Mouse (Mus musculus): ENCODE results near the gene Uqcrc1.

Gene Uqcrc1

GRCm38 (mm10) chr9:108936418-108937364, at the start of gene Uqcrc1:
Gene Uqcrc1 (plus strand): TSS chr9:108936633.
- DNase-seq (ENCODE audit: low spot score): peak; percentile 97

GRCm38 (mm10) chr9:108912308-108912707, 24.1 kb upstream of the Uqcrc1 start:
- no peak for DNase-seq (ENCODE audit: low spot score)

- no peak for DNase-seq (ENCODE audit: low spot score)
Measured at GRCm38 (mm10) chr9:108913161-108913560, 23.3 kb upstream of the Uqcrc1 start.

- DNase-seq (ENCODE audit: low spot score): no peak
Measured at GRCm38 (mm10) chr9:108913621-108914020, 22.8 kb upstream of the Uqcrc1 start.

GRCm38 (mm10) chr9:108914491-108914890, 21.9 kb upstream of the Uqcrc1 start, which contains the start of gene Tmem89:
Gene Tmem89 (plus strand): TSS chr9:108914619.
- DNase-seq (ENCODE audit: low spot score): no peak

- no peak for DNase-seq (ENCODE audit: low spot score)
Measured at GRCm38 (mm10) chr9:108925897-108926296, 10.5 kb upstream of the Uqcrc1 start.

GRCm38 (mm10) chr9:108928424-108928823, 8.0 kb upstream of the Uqcrc1 start:
- no peak for DNase-seq (ENCODE audit: low spot score)

GRCm38 (mm10) chr9:108935991-108936390, 442 bp upstream of the Uqcrc1 start:
- no peak for DNase-seq (ENCODE audit: low spot score)

- DNase-seq (ENCODE audit: low spot score): no peak
Measured at GRCm38 (mm10) chr9:108945111-108945510, 8.7 kb downstream of the Uqcrc1 start.

GRCm38 (mm10) chr9:108945608-108946007, 9.2 kb downstream of the Uqcrc1 start:
- no peak for DNase-seq (ENCODE audit: low spot score)

GRCm38 (mm10) chr9:108949231-108949966, 13.0 kb downstream of the Uqcrc1 start:
- DNase-seq (ENCODE audit: low spot score): peak; percentile 84

- DNase-seq (ENCODE audit: low spot score): no peak
Measured at GRCm38 (mm10) chr9:108949967-108950728, 13.7 kb downstream of the Uqcrc1 start.

GRCm38 (mm10) chr9:108953081-108953636, 16.7 kb downstream of the Uqcrc1 start, which contains the start of gene Col7a1:
Gene Col7a1 (plus strand): TSS chr9:108953586.
- DNase-seq (ENCODE audit: low spot score): no peak

GRCm38 (mm10) chr9:108955241-108955640, 18.8 kb downstream of the Uqcrc1 start:
- no peak for DNase-seq (ENCODE audit: low spot score)

- no peak for DNase-seq (ENCODE audit: low spot score)
Measured at GRCm38 (mm10) chr9:108955846-108956245, 19.4 kb downstream of the Uqcrc1 start.

GRCm38 (mm10) chr9:108963577-108963976, 27.1 kb downstream of the Uqcrc1 start:
- no peak for DNase-seq (ENCODE audit: low spot score)

GRCm38 (mm10) chr9:108964338-108964737, 27.9 kb downstream of the Uqcrc1 start:
- DNase-seq (ENCODE audit: low spot score): no peak

- DNase-seq (ENCODE audit: low spot score): no peak
Measured at GRCm38 (mm10) chr9:108970623-108971022, 34.2 kb downstream of the Uqcrc1 start.

- DNase-seq (ENCODE audit: low spot score): no peak
Measured at GRCm38 (mm10) chr9:108976483-108976882, 40.0 kb downstream of the Uqcrc1 start.

GRCm38 (mm10) chr9:108977966-108978365, 41.5 kb downstream of the Uqcrc1 start:
- no peak for DNase-seq (ENCODE audit: low spot score)

- DNase-seq (ENCODE audit: low spot score): no peak
Measured at GRCm38 (mm10) chr9:108982498-108982897, 46.1 kb downstream of the Uqcrc1 start.

GRCm38 (mm10) chr9:108983209-108983608, 46.8 kb downstream of the Uqcrc1 start:
- DNase-seq (ENCODE audit: low spot score): no peak

Data from urinary bladder, postnatal 14 days (tissue).